ENCODE assay signal across 8 mouse cellular contexts in genomic region chr9:72662691-72663533, GRCm38 (mm10). TPM values are rescaled to one million over a fixed set of nuclear protein-coding genes. Genes with fewer than 3 reads are reported as not detected.
DNase-seq lines count a peak whose midpoint lies in the region; ATAC-seq lines count a peak whose summit lies in the region.

No protein-coding gene starts in this region.

- peak overlapping the region; percentile 96 for H3K4me3 ChIP-seq in hindbrain, embryonic 12.5 days

- H3K4me2 ChIP-seq in hindbrain, embryonic 12.5 days (replicated peaks), result peak overlapping the region; percentile 93

- DNase-seq in T-cell, adult 2 months (ENCODE audit: low spot score), result peak; percentile 17
- DNase-seq in cerebellum, postnatal 14 days, result peak; percentile 81 to 83
- DNase-seq in frontal cortex, postnatal 10 days (ENCODE audit: low spot score in 2 of 2), result peak; percentile 71 to 75
- peak; percentile 69 to 72 for DNase-seq in layer of hippocampus, postnatal 36 days
- DNase-seq in lung, postnatal 14 days, result peak; percentile 84
- peak; percentile 57 to 82 for DNase-seq in right cerebral cortex, adult 2 months (ENCODE audit: low spot score in 2 of 2)
- DNase-seq in urinary bladder, postnatal 25 days (ENCODE audit: low spot score), result peak; percentile 67

- H3K27me3 ChIP-seq in hindbrain, embryonic 12.5 days, result no peaks in the 10 kb centered on the region

- H3K36me3 ChIP-seq in hindbrain, embryonic 12.5 days, result peaks cover 18% of the 10 kb centered on the region

- H3K4me1 ChIP-seq in hindbrain, embryonic 12.5 days, result peaks cover 36% of the 10 kb centered on the region

- peak; percentile 50 for ATAC-seq in hindbrain, embryonic 12.5 days (ENCODE audit: low FRiP score)

- under 1% methylated on average over 55 of the region's 55 CpGs for WGBS in hindbrain, embryonic 12.5 days

- no peaks in the 10 kb centered on the region for H3K9me3 ChIP-seq in hindbrain, embryonic 12.5 days (replicated peaks)

- peak overlapping the region; percentile 100 for H3K9ac ChIP-seq in hindbrain, embryonic 12.5 days

- H3K27ac ChIP-seq in hindbrain, embryonic 12.5 days, result peak overlapping the region; percentile 99

RNA-seq across cellular contexts. Expression of gene Nedd4, which starts 0.8 kb away (rescaled TPM):
- 704 and 727 TPM in 2 replicates for polyA plus RNA-seq in hindbrain, embryonic 12.5 days (2016; fragmentation: Nextera tagmentation; extraction: Ambion mirVana)
- total RNA-seq in layer of hippocampus, postnatal 36 days (2021), result 100 to 1,000 TPM; 297 to 313 TPM

Comparison
In these comparisons a context has a peak if more than half of its experiments do, and no peak if none do; other contexts are left out.
1. Peak in every context shown above with its lines: DNase-seq, ATAC-seq, H3K4me3 ChIP-seq and H3K27ac ChIP-seq.
2. DNase-seq: peak in every context shown above with its lines; median percentile 84 in lung, postnatal 14 days; 82 in cerebellum, postnatal 14 days; 73 in frontal cortex, postnatal 10 days; 70 in layer of hippocampus, postnatal 36 days; 70 in right cerebral cortex, adult 2 months; 67 in urinary bladder, postnatal 25 days; 17 in T-cell, adult 2 months.